In genomic region chr1:63729796-63730195, GRCm38 (mm10) we compare ENCODE assay signal across 9 mouse cellular contexts. TPM values are rescaled to one million over a fixed set of nuclear protein-coding genes. Genes with fewer than 3 reads are reported as not detected.
A peak's percentile ranks its signal among the peaks of the same experiment; 100 is the strongest.
DNase-seq lines count a peak whose midpoint lies in the region; ATAC-seq and TF ChIP-seq lines count a peak whose summit lies in the region.
"Had no signal": no experiment of that assay in that cellular context is flagged by ENCODE, and none has a peak within 500 bp of the region (broad histone marks: within the 10 kb centered on the region; RNA-seq: fewer than 3 reads in every experiment).

No protein-coding gene starts in this region.

- intact Hi-C loops in left cerebral cortex, adult 2 months (cut with DNase I), result loop anchor here (2.0 to 10.0 kb wide), 2 partner anchors 61 to 975 kb away; no protein-coding TSS in a partner anchor
- intact Hi-C loops in left cerebral cortex, postnatal 25 days (cut with DNase I), result loop anchor here (5.0 to 10.0 kb wide), 3 partner anchors 62 to 965 kb away; partner anchors contain the start of genes Ccnyl1 and Creb1

- no peaks in the 10 kb centered on the region for H3K27me3 ChIP-seq in embryonic facial prominence, embryonic 11.5 days (ENCODE audit: control insufficient read depth, insufficient read depth, low read length)
- 0 out of 2 replicates have a peak, but pooled peaks cover 11% of the 10 kb centered on the region for H3K27me3 ChIP-seq in hindbrain, embryonic 15.5 days
- H3K27me3 ChIP-seq in midbrain, embryonic 16.5 days (ENCODE audit: control insufficient read depth, insufficient read depth, low read depth, low read length), result peaks cover 7% of the 10 kb centered on the region

- WGBS in embryonic facial prominence, embryonic 11.5 days, result 46% methylated on average over 8 of the region's 8 CpGs
- WGBS in hindbrain, embryonic 15.5 days, result 41% methylated on average over 8 of the region's 8 CpGs
- WGBS in midbrain, embryonic 16.5 days, result 38% methylated on average over 8 of the region's 8 CpGs

- H3K4me1 ChIP-seq in embryonic facial prominence, embryonic 11.5 days (ENCODE audit: control insufficient read depth, insufficient read depth, low read length), result no peaks in the 10 kb centered on the region
- peaks cover 29% of the 10 kb centered on the region for H3K4me1 ChIP-seq in hindbrain, embryonic 15.5 days (replicated peaks)
- peaks cover 28% of the 10 kb centered on the region for H3K4me1 ChIP-seq in midbrain, embryonic 16.5 days (ENCODE audit: control insufficient read depth, insufficient read depth, low read length)

- no peaks in the 10 kb centered on the region for H3K36me3 ChIP-seq in embryonic facial prominence, embryonic 11.5 days (replicated peaks; ENCODE audit: control insufficient read depth, insufficient read depth, low read depth, low read length)
- no peaks in the 10 kb centered on the region for H3K36me3 ChIP-seq in hindbrain, embryonic 15.5 days
- no peaks in the 10 kb centered on the region for H3K36me3 ChIP-seq in midbrain, embryonic 16.5 days (ENCODE audit: control insufficient read depth, insufficient read depth, low read length)

- H3K9me3 ChIP-seq in embryonic facial prominence, embryonic 11.5 days (replicated peaks; ENCODE audit: control insufficient read depth, low read length), result no peaks in the 10 kb centered on the region
- H3K9me3 ChIP-seq in hindbrain, embryonic 15.5 days, result no peaks in the 10 kb centered on the region
- H3K9me3 ChIP-seq in midbrain, embryonic 16.5 days (replicated peaks; ENCODE audit: control insufficient read depth, low read length, poor library complexity, severe bottlenecking), result no peaks in the 10 kb centered on the region

- peak overlapping the region; percentile 50 for H3K4me2 ChIP-seq in embryonic facial prominence, embryonic 11.5 days (ENCODE audit: low read depth, low read length)
- H3K4me2 ChIP-seq in hindbrain, embryonic 15.5 days, result peak overlapping the region; percentile 74
- H3K4me2 ChIP-seq in midbrain, embryonic 16.5 days (ENCODE audit: low read length), result peak overlapping the region; percentile 64

- DNase-seq in left cerebral cortex, adult 2 months (ENCODE audit: extremely low spot score in 1 of 2, low spot score in 2 of 2), result no peak
- no peak for DNase-seq in left cerebral cortex, adult 9 months (ENCODE audit: low spot score in 2 of 2)
- DNase-seq in embryonic facial prominence, embryonic 11.5 days (ENCODE audit: low spot score), result no peak
- no peak for DNase-seq in gastrocnemius, adult 18-20 months (ENCODE audit: low spot score)
- no peak for DNase-seq in left cerebral cortex, postnatal 25 days (ENCODE audit: low spot score in 2 of 2)
- DNase-seq in cerebellum, adult 9-10 months, result no peak

- H3K9ac ChIP-seq in embryonic facial prominence, embryonic 11.5 days (replicated peaks; ENCODE audit: low read length), result peak overlapping the region; percentile 19; the same call in 1 of the 2 replicates
- H3K9ac ChIP-seq in hindbrain, embryonic 15.5 days, result peak overlapping the region; percentile 49
- H3K9ac ChIP-seq in midbrain, embryonic 16.5 days (ENCODE audit: low read depth, low read length), result peak overlapping the region; percentile 37; the same call in 1 of the 2 replicates

- peak overlapping the region; percentile 82 for H3K27ac ChIP-seq in left cerebral cortex, adult 2 months
- no peak overlapping the region for H3K27ac ChIP-seq in embryonic facial prominence, embryonic 11.5 days (replicated peaks; ENCODE audit: low read depth, low read length)
- H3K27ac ChIP-seq in hindbrain, embryonic 15.5 days (replicated peaks), result 0 out of 2 replicates have a peak overlapping the region, but pooled peaks have one; percentile 25
- no peak overlapping the region for H3K27ac ChIP-seq in midbrain, embryonic 16.5 days (ENCODE audit: low read length)

- no peak for TF ChIP-seq CTCF in left cerebral cortex, adult 2 months (IDR thresholded peaks at IDR 0.05)

- peak overlapping the region; percentile 68 for H3K4me3 ChIP-seq in left cerebral cortex, adult 2 months
- H3K4me3 ChIP-seq in embryonic facial prominence, embryonic 11.5 days (ENCODE audit: low read depth, low read length), result peak overlapping the region; percentile 52
- peak overlapping the region; percentile 63 for H3K4me3 ChIP-seq in hindbrain, embryonic 15.5 days
- H3K4me3 ChIP-seq in midbrain, embryonic 16.5 days (ENCODE audit: low read depth, low read length), result peak overlapping the region; percentile 75

- ATAC-seq in embryonic facial prominence, embryonic 11.5 days (replicated peaks; ENCODE audit: insufficient number of reproducible peaks, low FRiP score, low TSS enrichment, low read depth), result 0 out of 2 replicates have a peak, but pooled peaks have one; percentile 29
- ATAC-seq in hindbrain, embryonic 15.5 days (ENCODE audit: low FRiP score, low read depth), result peak; percentile 21; the same call in 1 of the 2 replicates
- peak; percentile 44 for ATAC-seq in midbrain, embryonic 16.5 days

RNA-seq across cellular contexts. Expression of gene Mdh1b, which starts 0.3 kb away (rescaled TPM):
- 1 to 10 TPM in 1 of 2 experiments, under 1 TPM in 1; 0.79 to 1.1 TPM for total RNA-seq in left cerebral cortex, adult 2 months (2021)
- polyA plus RNA-seq in embryonic facial prominence, embryonic 11.5 days (2014; fragmentation: Nextera tagmentation; extraction: Ambion mirVana), result 0.24 TPM in 1 of 2 replicates, not detected in the other
- polyA plus RNA-seq in hindbrain, embryonic 15.5 days (2015; fragmentation: Nextera tagmentation; extraction: Ambion mirVana), result 0.67 and 0.72 TPM in 2 replicates
- 0.69 and 1.1 TPM in 2 replicates for polyA plus RNA-seq in midbrain, embryonic 16.5 days (2015; fragmentation: Nextera tagmentation; extraction: Ambion mirVana)
- total RNA-seq in gastrocnemius, adult 18-20 months (2021), result not detected
- 1 to 10 TPM in 1 of 2 experiments, under 1 TPM in 1; 0.37 to 1.3 TPM for total RNA-seq in left cerebral cortex, postnatal 25 days (2021)

RNA-seq across cellular contexts. Expression of gene Fastkd2, which starts 0.6 kb away (rescaled TPM):
- total RNA-seq in left cerebral cortex, adult 2 months (2021), result 10 to 100 TPM; 21.1 to 27.4 TPM
- 84.6 and 88.6 TPM in 2 replicates for polyA plus RNA-seq in embryonic facial prominence, embryonic 11.5 days (2014; fragmentation: Nextera tagmentation; extraction: Ambion mirVana)
- polyA plus RNA-seq in hindbrain, embryonic 15.5 days (2015; fragmentation: Nextera tagmentation; extraction: Ambion mirVana), result 35.1 and 35.2 TPM in 2 replicates
- polyA plus RNA-seq in midbrain, embryonic 16.5 days (2015; fragmentation: Nextera tagmentation; extraction: Ambion mirVana), result 32.9 and 34.5 TPM in 2 replicates
- 10 to 100 TPM; 20.1 to 21.3 TPM for total RNA-seq in gastrocnemius, adult 18-20 months (2021)
- total RNA-seq in left cerebral cortex, postnatal 25 days (2021), result 10 to 100 TPM; 22.0 to 22.5 TPM

RNA-seq across cellular contexts. Expression of gene 4933402D24Rik, which starts 39.3 kb away (rescaled TPM):
- total RNA-seq in left cerebral cortex, adult 2 months (2021), result under 1 TPM; 0.25 to 0.33 TPM
- 0.11 and 0.15 TPM in 2 replicates for polyA plus RNA-seq in embryonic facial prominence, embryonic 11.5 days (2014; fragmentation: Nextera tagmentation; extraction: Ambion mirVana)
- 0.32 and 0.35 TPM in 2 replicates for polyA plus RNA-seq in hindbrain, embryonic 15.5 days (2015; fragmentation: Nextera tagmentation; extraction: Ambion mirVana)
- polyA plus RNA-seq in midbrain, embryonic 16.5 days (2015; fragmentation: Nextera tagmentation; extraction: Ambion mirVana), result 0.24 and 0.46 TPM in 2 replicates
- total RNA-seq in gastrocnemius, adult 18-20 months (2021), result not detected
- total RNA-seq in left cerebral cortex, postnatal 25 days (2021), result not detected

RNA-seq across cellular contexts. Expression of gene Dytn, which starts 43.1 kb away (rescaled TPM):
- total RNA-seq in left cerebral cortex, adult 2 months (2021), result under 1 TPM; 0.14 to 0.16 TPM
- polyA plus RNA-seq in embryonic facial prominence, embryonic 11.5 days (2014; fragmentation: Nextera tagmentation; extraction: Ambion mirVana), result 0.07 TPM in 1 of 2 replicates, not detected in the other
- 0.10 and 0.29 TPM in 2 replicates for polyA plus RNA-seq in hindbrain, embryonic 15.5 days (2015; fragmentation: Nextera tagmentation; extraction: Ambion mirVana)
- polyA plus RNA-seq in midbrain, embryonic 16.5 days (2015; fragmentation: Nextera tagmentation; extraction: Ambion mirVana), result 0.04 and 0.09 TPM in 2 replicates
- total RNA-seq in gastrocnemius, adult 18-20 months (2021), result not detected
- under 1 TPM in 1 of 2 experiments, not detected in 1; 0.07 TPM for total RNA-seq in left cerebral cortex, postnatal 25 days (2021)
- total RNA-seq: left cerebral cortex, postnatal 14 days had no signal

Comparison
In these comparisons a context has a peak if more than half of its experiments do, and no peak if none do; other contexts are left out.
1. H3K27ac ChIP-seq: peak in left cerebral cortex, adult 2 months (single experiment) and hindbrain, embryonic 15.5 days (single experiment); none in embryonic facial prominence, embryonic 11.5 days (single experiment) and midbrain, embryonic 16.5 days (single experiment).
2. Peak in every context shown above with its lines, with median percentiles within 50 percentile points of each other: H3K4me3 ChIP-seq, ATAC-seq, H3K4me2 ChIP-seq and H3K9ac ChIP-seq.